Mouse (Mus musculus): ENCODE measurements around the gene Mrps36.
"Not testable (repeated sequence)": the region's sequence is repeated elsewhere in the genome, so short reads cannot be mapped to it uniquely, and the experiment has no call there.

The Mrps36 gene

DNA sequence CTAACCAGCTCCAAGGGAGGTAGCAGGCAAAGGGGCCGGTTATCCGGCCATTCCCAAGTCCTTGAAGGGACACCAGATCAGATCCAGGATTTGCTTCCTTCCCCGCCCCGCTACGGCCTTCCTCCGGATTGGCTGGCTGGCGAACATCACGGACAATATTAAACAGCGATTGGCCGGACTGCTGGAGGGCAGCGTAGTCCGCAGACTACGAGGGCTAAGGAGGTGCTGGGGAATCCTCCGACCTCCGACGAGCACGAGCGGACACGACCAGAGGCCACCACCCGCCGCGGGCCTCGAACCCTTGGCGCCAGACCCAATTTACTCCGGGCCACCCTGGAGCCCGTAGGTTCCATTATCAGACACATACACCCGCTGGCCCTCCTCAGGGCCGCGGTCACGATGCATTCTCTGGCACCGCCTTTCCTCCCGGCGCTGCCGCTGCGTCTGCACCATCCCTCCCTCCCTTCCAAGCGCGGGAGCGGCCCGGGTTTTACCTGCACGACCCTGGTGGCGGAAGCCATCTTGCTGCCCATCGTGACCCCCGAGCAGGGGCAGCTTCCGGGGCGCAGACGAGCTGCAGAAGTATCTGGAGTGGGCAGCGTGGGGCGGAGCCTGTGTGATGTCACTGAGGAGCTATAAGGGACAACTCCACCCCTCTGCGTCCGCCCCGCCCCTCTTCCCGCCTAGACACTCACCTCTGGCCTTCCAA is at the start of gene Mrps36:
Gene Mrps36 (minus strand): TSS at position 624 of the 709 bp plus-strand sequence.
- peak; percentile 95 to 98 for DNase-seq

DNA sequence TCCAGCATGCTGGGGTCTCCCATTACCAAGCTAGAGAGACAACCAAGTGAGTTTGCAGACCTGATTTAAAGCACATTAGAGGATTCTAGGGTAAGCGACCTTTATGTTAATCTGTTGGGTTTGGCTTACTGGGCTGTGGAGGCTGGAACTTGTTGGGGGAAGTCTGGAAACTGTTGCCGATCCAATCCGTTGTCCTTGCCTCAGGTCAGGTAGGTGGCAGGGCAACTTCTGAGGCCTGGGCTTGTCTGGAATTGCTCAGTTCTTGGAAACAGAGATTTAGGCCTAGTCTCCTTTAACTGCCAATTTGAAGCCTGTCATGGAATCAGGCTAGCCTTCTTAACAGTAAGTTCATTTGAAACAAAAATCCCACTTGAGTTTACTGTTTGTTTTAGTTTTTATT is 44.6 kb upstream of the Mrps36 start:
- no peak for DNase-seq

DNA sequence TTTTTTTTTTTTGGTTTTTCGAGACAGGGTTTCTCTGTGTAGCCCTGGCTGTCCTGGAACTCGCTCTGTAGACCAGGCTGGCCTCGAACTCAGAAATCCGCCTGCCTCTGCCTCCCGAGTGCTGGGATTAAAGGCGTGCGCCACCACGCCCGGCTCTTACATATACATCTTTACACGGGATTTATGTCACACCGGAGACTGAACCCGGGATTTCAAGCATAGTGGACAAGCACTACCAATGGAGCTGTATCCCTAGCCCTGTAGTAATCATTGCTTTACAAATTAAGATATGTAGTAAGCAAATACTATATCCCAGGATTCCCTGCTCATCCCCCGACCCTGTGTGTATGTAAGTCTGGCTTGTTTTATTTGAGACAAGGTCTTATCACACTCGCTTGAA is 43.6 kb upstream of the Mrps36 start:
- DNase-seq: not testable (repeated sequence)

DNA sequence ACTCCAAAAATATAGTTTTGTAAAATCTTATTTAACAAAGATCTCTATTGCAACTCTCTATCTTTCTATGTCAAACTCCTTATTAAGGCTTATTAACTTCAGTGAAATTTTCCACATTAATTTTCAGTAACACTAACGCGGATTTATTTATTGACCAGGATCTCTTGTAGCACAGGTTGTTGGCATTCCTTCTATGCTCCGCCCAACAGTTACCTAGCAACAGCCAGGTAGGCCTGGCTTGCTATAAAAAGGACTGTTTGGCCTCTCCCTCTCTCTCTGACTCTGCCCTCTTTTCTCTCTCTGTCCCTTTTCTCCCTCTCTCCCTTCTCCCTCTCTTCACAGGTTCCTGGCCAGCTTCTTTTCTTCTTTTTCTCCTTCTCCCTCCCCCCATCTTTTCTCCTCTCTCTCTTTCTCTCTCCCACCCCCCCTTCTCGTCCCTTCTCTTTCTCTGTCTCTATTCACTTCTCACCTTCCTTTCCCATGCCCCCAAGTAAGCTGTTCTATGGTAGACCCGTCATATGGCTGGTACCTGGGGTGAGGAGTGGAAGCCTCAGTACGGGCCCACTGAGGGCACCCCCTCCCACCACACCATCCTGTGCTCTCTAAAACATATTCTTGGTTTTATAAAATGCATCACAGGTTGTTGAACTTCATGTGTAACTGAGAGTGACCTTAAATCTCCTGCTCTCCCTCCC is 43.0 kb upstream of the Mrps36 start:
- no peak for DNase-seq

DNA sequence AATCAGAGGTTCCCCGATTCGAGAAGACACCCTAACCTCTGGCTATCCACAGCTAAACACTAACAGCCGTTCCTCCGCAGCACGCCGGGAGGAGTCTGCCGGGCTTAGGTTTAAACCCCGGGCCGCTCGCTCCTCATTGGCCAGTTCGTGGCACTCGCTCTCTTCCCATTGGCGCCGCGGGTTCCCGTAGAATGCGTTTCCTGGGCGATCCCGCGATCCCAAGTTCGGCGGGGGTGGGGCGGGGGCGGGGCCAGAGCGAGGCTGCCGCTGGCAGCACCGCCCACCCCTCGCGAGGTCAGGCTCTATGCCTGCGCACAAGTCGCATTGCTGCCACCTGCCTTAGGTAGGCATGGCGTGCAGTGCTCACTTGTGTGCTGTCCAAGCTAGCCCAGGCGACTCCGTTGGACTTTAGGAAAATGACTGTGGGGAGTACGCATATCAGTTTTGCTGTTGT is 42.0 kb upstream of the Mrps36 start, which contains the start of gene Ccnb1:
Gene Ccnb1 (minus strand): TSS at position 157 of the 454 bp plus-strand sequence.
- DNase-seq: peak; percentile 88 to 91

DNA sequence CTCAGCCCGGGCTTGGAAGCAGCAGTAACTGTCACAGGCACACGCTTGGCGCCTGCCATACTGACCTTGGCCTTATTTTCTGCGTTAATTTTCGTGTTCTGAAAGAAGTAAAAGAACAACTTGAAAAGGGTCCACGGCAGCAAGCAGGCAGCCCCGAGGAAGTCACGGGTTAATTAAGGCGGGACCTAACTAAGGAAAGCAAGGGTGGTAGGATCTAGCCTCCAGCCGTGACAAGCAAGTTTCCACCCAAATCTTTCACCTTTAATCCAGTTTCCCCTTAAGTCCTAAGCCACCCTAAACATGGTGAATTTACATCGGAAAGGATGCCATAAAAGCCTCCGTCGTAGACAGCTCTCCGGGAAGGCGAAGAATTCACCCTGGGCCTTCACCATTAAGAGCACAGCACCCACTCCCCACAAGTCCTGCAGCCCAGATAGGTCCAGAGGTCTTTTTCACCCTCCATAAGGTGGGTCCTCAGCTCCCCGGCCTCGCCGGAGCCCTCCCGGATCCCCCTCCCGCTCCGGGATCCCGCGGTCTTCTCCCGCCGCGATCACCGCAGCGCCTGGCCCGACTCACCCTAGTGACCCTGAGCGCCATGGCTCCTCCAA is 41.5 kb upstream of the Mrps36 start:
- no peak for DNase-seq

DNA sequence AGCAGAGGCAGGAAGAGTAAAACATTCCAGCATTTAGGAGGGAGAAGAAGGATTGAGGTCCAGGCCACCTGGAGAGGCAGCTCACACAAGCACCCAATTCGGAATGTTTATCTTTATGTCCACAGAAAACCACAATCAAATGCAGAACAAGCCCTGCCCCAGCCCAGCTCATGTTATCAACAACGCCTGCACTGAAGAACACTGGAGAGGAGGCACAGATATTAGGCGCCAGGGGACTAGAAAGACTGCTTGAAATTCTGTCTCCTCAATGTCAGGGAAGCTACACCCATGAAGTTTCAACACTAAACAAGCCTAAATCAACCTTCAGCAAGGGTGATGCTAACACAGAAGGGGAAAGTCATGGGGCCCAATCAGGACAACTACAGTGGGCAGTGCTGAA is 33.0 kb upstream of the Mrps36 start:
- no peak for DNase-seq

DNA sequence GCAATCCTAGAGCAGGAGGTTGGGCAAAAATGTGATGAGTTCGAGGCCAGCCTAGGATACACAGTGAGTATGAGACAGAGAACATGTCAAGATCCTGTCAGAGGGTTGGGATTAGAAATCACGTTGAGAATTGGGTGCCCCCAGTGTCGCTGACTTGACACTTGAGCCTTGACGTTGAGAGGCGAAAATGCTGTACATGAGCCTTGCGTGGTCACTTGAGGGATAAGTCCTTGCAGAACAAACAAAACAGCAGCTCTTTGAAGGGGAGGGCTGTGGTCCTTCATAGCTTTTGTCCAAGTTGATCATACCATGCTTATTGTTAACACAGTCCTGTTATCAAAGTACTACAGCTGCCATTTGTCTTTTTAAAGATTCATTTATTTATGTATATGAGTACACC is 32.3 kb upstream of the Mrps36 start:
- DNase-seq: no peak

DNA sequence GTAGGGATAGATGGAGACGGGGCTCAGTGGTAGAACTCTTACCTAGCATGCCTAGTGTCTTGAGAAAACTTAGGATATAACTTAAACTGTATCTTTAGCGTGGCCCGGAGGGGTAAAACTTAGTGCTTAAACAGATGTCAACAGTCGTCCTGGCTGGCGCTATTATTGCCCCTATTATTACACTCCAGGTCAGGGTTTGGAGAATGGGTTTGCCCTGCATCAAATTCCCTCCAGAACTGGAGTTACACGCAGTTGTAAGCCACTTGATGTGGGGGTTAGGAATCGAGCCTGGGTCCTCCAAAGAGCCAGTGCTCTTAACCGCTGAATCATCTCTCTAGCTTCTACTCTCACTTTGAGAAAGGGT is 31.6 kb upstream of the Mrps36 start:
- DNase-seq: no peak

DNA sequence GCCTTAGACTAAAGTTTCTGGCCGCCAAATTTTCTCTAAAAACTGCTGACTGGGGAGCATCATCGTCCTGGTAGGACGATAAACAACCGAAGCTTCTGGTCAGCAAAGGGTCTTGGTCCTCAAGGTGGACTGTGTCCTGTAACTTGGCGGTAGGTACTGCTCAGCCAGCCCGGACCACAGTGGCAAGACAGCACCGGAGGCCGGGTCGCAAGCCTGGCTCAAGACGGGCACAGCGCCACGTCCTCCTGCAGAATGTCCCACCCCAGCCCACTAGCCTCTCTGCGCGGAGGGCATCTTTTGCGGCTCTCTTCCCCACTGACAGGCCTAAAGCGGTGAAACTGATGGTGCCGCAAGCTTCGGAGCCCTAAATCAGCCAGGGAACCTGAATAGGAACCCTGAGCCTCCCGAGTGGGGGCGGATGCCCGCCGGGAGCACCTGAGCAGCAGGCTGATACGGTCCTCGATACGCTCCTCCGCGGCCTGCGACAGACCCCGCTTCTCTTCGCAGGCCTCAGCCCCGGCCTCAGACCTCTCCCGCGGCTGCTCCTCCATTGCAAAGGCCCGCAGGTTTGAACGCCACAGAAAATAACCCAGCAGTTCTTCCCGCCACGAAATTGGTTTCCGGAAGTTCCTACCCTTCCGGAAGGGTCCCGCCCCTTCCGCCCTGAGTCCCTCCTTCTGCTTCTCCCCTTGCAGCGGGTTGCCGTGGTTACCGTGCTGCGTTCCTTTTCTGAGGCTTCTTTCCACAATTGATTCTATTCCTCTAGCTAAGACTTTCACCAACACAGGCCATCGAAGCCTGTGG is 31.0 kb upstream of the Mrps36 start, which contains the start of gene Cenph:
Gene Cenph (minus strand): TSS at position 648 of the 804 bp plus-strand sequence.
- peak; percentile 77 to 82 for DNase-seq

DNA sequence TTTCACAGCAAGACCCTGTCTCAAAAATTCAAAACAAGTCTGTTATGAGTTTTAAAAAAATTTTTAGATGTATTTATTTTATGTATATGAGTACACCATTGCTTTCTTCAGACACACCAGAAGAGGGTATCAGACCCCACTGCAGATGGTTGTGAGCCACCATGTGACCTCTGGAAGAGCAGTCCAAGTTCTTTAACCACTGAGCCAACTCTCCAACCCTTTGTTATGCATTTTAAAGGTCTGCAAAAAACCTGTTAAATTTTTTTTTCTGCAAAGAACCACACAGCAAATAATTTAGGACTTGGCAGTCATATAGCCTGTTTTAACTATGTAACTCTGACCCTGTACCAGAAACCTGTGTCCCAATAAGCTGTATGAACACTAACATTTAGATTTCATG is 30.2 kb upstream of the Mrps36 start:
- no peak for DNase-seq

DNA sequence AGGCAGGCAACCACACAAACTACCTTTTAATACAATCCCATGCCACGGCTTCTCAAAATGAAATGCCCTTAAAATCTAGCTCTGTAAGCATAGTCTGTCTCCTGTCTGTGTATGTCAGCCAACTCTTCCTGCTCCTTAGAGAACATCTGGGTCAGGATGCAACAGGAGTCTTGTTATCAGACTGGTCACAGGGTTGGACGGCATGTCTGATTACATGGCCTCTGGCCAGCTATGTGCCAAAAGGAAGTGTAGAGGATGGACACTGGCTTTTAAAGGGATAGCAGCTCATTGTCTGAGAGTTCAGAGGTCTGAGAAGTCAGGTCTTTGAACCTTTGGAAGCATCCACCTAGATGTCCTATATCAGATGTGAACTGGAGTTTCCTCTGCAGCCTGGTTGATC is 10.9 kb upstream of the Mrps36 start:
- no peak for DNase-seq

DNA sequence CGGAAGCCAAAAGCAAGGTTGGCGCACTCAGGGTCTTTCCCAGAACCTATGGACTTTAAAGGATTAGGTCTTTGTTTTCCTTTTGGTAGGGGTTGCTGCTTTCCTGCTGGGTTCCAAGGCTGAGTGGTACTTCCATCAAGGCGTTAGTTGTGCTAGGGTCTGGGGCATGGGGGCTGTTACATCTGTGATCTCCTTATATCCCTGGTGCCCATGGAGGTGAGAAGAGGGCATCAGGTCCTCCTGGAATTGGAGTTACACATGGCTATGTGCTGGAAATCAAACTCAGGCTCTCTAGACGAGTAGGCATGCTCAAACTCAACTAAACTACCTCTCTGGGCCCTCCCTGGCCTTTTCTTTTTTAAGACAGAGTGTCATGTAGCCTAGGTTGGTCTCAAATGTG is 9.7 kb upstream of the Mrps36 start:
- no peak for DNase-seq

DNA sequence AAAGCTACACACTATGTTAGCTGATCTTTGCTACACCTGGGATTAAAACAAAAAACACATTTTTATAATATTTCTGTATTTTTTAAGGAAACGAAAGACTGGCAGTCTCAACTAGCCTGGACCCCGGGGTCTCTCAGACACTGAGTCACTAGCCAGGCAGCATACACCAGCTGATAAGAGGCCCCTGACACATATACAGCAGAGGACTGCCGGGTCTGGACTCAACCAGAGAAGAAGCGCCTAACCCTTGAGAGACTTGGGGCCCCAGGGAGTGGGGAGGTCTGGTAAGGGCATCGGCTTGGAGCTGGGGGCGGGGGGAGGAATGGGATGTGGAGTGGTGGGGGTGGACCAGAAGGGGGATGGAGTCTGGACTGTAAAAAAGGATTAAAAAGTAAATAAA is 8.6 kb upstream of the Mrps36 start:
- no peak for DNase-seq

DNA sequence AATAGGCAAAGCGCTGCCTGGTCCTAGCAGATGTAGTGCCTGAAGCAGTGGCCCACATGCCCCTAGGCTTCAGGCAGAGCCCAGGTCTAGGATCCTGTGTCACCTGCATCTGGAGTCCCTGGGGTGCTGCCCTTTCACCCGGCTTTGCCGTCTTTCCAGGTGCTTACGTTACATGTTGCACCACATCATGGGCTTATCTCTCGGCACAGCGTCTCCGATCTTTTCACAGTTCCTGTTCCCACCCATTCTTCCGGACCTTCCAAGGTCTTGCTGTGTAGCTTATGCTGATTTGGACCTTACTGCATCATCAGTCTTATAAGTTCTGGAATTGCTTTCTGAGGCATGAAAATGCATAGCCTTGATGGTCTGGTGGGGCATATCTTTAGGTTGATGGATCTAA is 8.1 kb upstream of the Mrps36 start:
- no peak for DNase-seq

DNA sequence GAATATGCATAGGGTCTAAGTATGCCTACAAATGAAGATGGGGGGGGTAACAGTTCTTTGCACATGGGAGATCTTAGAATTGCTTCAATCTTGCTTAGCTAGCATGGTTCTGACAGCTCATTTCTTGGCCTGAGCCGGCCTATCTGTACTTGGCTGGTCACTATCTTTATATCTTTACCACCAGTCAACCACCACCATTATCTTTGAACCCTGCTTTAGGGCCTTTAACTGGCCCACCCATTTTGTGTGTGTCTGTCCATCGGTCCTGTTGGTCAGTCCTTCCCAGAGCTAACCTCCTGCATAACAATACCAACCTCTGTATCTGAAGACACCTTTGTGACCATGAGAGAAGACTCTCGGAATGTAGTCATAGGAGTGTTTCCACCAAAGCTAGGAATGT is 6.9 kb upstream of the Mrps36 start:
- no peak for DNase-seq

DNA sequence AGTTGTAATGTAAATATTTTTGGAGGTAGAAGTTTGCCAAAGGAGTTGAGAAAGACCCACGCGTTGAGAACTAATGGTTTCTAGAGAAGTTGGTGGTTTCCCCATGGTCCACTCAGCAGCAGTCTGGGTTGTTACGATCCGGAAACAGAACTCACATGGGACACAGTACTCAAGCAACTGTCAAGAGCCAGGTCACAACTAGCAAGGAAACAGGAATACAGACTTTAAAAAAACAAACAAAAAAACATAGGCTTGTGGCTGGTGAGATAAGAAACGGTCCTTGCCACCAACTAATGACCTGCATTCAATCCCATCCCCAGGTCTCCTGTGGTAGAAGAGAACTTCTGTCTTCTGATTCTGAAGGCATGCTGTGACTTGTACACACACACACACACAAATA is 6.3 kb upstream of the Mrps36 start:
- no peak for DNase-seq

DNA sequence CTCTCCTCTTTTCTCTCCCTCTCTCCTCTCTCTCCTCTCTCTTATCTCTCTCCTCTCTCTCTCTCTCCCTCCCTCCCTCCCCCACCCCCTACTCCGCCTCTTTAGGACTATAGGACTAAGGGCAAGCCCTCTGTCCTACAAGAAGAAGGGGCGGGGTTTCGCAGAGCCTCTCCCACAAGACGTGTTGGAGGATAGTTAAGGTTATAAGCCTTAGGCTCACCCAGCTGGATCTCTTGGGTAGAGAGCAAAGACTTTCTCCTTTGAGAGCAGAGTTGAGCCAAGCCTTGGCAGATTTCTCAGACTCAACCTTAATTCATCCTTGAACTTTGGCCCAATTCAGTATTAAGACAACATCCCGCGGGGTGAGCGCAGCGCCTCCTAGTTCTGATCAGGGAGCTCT is 4.2 kb upstream of the Mrps36 start:
- DNase-seq: no peak

DNA sequence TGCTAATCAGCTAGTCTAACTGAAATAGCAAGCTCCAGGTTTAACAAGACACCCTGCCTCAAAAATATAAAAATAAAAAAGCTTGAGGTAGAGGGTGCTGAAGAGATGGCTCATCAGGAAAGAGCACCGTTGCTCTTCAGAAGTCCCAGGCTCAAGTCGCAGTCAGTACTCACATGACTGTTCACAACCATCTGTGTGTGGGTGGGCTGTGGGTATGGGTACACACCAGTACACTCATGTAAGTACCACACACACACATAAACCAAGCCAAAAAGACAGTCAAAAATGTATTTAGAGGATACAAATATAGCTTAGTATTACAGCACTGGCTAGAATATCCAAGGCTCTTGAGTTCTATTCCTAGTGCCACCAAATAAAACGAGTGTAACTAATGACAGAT is 1.6 kb upstream of the Mrps36 start:
- no peak for DNase-seq

DNA sequence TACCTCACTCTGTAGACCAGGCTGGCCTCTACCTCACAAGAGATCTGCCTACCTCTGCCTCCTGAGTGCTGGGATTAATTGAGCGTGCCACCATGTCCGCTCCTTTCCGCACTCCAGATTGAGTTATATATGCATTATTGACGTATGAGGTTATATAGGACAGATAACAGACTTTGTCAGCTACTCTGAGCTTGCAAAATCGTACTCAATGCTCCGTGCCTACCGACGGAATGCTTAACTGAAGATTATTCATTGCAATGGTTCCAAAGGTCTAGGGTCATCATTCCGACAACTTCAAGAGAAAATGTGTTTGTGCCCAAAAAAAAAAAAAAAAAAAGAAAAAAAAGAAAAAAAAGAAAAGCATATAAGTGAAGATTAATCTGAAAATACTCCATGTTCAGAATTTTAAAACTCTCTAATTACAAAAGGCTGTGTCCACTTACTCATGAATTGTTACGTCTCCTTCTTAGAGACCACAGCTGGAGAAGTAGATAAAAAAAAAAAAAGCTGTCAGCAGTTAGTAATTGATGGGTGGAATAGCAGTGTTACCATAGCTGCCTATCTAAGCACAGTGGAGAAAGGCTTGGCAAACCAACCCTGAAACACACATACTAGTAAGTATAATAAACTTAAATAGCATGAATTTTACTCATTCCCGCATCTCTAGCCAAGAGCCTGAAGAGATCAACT is 968 bp downstream of the Mrps36 start:
- DNase-seq: peak in 1 of 2 experiments; percentile 15

DNA sequence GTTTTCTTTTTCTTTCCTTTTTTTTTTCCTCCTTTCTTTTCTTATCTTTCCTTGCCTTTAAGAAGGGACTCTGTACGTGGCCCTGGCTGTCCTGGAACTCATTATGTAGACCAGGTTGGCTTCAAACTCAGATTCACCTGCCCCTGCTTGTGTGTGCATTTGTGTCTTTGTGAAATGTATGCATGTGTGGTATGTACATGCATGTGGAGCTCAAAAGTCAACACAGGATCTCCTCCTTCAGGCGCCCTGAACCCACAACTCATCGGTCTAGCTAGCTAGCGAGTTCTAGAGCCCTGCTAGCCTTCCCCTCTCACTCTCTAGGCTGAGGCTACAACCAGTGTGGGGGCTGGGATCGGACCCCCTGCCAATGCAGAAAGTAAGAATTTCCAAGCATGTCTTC is 1.6 kb downstream of the Mrps36 start:
- DNase-seq: peak; percentile 8 to 13

DNA sequence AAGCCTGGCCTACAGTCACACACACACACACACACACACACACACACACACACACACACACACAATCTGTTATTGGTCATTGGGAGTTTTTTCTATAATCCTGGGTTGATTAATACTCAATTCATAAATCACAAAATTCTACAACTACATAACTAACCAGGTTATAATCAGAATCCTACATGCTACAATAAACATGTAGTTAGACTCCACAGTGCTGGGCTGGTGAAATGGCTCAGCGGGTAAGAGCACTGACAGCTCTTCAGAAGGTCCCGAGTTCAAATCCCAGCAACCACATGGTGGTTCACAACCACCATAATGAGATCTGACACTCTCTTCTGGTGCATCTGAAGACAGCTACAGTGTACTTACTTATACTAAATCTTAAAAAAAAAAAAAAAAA is 11.7 kb downstream of the Mrps36 start:
- DNase-seq: no peak

Data from cerebellum, adult 18-20 months (tissue).